Mouse (Mus musculus) R1 (cell line): Measurements from ENCODE around the gene Cilp2.

Experiments used
- DNase-seq: peaks from one replicate; pipeline ENCODE4 v3.0.0-alpha.2; 2018; ENCODE audit warnings: low read depth, low spot score

Gene Cilp2

GRCm38 (mm10) chr8:69874654-69875053 lies 12.8 kb downstream of the Cilp2 start:
- no peak for DNase-seq

- DNase-seq, result peak; percentile 70
Observed at GRCm38 (mm10) chr8:69874155-69874554, 13.3 kb downstream of the Cilp2 start.

GRCm38 (mm10) chr8:69870907-69871306 lies 16.6 kb downstream of the Cilp2 start:
- no peak for DNase-seq

GRCm38 (mm10) chr8:69870003-69870765 lies 17.3 kb downstream of the Cilp2 start:
- no peak for DNase-seq

GRCm38 (mm10) chr8:69867696-69868326 lies 19.7 kb downstream of the Cilp2 start:
- no peak for DNase-seq

- DNase-seq, result no peak
Observed at GRCm38 (mm10) chr8:69864180-69864579, 23.3 kb downstream of the Cilp2 start.

GRCm38 (mm10) chr8:69863387-69864020 lies 24.0 kb downstream of the Cilp2 start:
- no peak for DNase-seq

GRCm38 (mm10) chr8:69861251-69861650 lies 26.2 kb downstream of the Cilp2 start:
- no peak for DNase-seq

- DNase-seq, result peak; percentile 82
Observed at GRCm38 (mm10) chr8:69860807-69861206, 26.7 kb downstream of the Cilp2 start.

- DNase-seq, result peak; percentile 69
Observed at GRCm38 (mm10) chr8:69853869-69854268, 33.6 kb downstream of the Cilp2 start.

GRCm38 (mm10) chr8:69850926-69851506 lies 36.5 kb downstream of the Cilp2 start:
- peak; percentile 51 for DNase-seq

- peak; percentile 83 for DNase-seq
Observed at GRCm38 (mm10) chr8:69849899-69850298, 37.6 kb downstream of the Cilp2 start.

GRCm38 (mm10) chr8:69848951-69849350 lies 38.5 kb downstream of the Cilp2 start:
- DNase-seq, result peak; percentile 97

GRCm38 (mm10) chr8:69847167-69848065 lies 40.1 kb downstream of the Cilp2 start:
- DNase-seq, result peak; percentile 87

- DNase-seq, result no peak
Observed at GRCm38 (mm10) chr8:69837057-69837682, 50.3 kb downstream of the Cilp2 start.

GRCm38 (mm10) chr8:69832298-69832853 lies 55.1 kb downstream of the Cilp2 start, which contains the start of gene Pbx4:
TSS of gene Pbx4 (plus strand) at chr8:69832491.
- DNase-seq, result peak; percentile 100
